Mouse (Mus musculus) frontal cortex, adult 2 months (tissue): Measurements from ENCODE around the gene Lcp1. TPM values are rescaled to one million over a fixed set of nuclear protein-coding genes. Genes with fewer than 3 reads are reported as not detected.

Experiments used
- DNase-seq, 2 experiments: peaks; one replicate each; pipeline ENCODE4 v3.0.0; 2022; ENCODE audit warnings: low spot score in 1 of 2; ENCODE audit errors: extremely low spot score in 1 of 2
- polyA plus RNA-seq: library from polyadenylated mRNA; depleted of rRNA; stranded (reverse); fragments of >200 nt; gene quantifications from 2 replicates; pipeline ENCODE4 v1.2.3, GENCODE M21; 2012

The Lcp1 gene
- polyA plus RNA-seq, 1 experiment, result 5.5 TPM

DNA sequence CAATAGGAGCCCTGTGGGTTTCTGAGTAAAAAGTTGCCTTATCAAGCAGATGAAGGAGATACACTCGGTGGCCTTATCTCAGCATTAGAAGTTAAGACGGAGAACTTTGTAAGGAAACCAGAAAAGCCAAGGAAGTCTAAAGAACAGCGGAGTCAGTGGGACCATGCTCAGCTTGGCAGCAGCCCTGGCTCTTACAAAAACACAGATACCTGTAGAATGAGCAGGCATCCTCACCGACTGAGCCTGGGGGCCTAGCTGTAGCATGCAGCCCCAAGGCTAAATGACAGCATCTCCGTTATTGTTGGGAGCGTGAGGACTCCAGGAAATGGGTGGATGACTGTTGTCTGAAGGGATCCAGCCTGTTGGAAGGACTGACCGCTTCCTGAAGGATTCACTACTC is 44.9 kb downstream of the Lcp1 start:
- no peak for DNase-seq

DNA sequence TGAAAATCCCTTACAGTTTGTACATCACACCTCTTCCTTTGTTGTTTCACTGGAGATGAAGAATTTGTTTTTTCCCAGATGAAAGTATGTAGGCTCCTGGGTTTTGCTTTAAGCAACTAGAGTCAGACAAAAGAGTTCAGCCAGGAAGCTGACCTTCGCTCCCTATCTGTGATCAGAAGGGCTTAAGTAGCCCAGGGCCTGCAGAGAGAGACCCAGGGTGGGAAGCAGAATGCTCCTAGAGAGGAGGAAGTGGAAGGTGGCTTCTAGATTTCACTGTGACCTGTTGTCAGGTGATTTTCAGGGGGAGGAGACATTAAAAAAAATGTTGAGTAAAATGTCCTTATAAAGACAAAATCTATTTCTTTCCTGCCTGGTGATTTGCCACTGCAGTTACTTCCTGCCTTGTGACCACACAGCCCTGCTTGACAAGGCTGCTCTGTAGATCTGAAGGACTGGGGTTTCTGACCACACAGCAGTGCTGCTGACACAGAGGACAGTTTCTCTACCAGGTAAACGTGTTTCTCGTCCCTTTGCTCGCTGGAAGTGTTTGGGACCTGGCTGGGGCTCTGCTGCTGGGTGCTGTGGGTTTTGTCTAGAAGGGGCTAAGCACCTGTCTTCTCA is 45.6 kb downstream of the Lcp1 start:
- no peak for DNase-seq

DNA sequence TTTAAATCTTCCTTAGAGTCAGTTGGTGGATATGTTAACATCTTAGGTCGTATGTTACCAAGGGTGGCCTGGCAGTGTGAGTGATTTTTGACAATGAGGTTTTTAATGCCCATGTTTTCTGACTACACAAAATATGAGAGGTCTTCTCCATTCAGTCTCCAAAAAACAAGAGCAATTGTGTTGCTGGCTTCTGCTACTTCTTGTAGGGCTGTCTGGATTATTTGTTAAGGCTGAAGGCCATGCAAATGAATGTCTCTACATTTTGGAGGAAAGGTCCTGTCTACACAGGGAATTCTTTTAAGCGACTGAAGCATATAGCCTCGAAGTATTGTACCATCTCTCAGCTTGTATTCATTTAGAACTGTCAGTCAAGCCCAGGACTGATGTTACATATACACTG is 46.5 kb downstream of the Lcp1 start:
- no peak for DNase-seq

DNA sequence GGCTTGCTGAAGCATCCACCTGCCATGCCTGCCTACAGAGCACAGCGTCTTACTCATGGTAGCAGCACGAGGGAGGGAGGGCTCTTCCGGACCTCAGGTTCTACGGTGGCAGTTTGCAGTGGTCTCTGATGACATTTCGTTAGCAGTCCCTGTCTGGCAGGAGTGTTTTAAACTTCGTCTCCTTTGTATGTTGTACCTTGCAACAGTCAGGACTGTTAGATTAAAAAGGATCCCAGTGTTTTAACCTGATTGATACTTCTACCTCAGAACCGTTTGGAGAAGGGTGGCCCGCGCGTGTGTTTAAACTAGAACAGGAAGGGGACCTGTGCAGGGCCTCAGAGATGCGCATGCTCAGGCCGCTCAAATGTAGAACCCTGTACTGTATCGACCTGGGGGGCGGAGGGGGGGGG is 47.5 kb downstream of the Lcp1 start:
- DNase-seq, result no peak

DNA sequence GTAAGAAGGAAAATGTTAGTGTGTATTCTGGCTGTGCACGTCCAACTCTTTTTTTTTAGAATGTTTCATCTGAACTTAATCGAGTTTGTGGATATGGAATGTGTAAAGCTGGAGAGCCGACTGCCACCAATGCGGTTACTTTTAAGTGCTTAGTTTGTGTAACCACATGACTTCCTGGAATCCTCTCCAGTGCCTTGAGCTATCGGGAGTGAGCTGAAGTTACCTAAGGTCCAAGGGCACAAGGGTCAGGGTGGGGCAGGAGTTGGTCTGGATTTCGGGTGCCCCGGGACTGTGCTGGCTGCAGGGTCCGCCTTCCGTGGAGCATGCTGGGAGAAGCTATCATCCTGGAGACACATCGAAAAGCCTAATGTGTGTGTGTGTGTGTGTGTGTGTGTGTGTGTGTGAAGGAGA is 47.9 kb downstream of the Lcp1 start:
- DNase-seq, result no peak

DNA sequence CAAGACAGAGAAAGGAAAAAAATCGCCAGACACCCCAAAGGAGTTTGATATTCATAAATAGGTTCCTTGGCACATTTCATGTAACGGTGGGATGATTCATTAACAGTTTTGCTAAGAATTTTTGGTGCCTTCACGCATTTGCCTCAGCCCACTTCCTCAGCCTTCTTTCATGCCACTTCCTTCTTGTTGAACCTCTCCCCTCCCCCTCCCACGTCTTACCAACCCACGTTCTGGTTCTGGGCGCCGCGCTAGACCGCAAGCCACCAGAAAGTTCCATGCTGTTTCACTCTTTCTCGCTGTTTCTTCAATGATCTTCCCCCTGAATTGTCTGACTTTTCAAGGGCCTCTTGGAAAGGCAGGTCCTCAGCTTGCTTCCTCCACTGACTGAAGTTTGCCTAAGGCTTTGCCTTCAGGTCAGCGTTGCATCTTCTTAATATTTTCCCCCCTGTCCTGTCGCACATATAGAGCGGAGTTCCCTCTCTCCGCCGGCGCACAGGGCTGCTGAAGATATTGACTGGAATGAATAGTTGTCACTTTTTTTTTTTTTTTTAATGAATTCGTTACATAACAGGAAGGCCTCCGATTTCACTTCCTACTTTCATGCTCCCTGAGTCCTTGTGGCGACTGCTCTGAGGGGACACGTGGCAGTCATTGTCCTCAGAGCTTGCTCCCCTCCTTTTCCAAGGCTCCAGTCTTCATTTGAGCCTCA is 48.5 kb downstream of the Lcp1 start:
- peak; percentile 15 to 38 for DNase-seq

DNA sequence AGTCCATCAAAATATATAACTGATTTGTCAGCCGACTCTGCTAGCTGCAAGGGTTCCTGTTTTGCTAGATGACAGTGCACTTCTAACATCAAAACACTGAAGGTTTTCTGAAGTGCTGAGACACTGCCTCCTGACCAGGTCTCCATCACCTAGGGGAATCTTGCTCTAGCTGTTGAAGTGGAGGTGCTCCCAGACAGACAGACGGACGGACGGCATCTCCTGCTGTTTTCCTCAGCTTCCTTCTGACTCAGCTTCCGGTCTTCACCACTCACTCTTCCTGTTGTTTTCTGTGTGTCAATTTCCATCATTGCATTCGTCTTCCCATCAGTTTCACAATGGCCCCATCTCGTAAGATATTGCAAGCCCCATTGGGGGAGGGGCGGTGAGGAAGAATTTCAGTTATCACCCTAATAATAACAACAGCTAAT is 49.7 kb downstream of the Lcp1 start:
- DNase-seq, result no peak

DNA sequence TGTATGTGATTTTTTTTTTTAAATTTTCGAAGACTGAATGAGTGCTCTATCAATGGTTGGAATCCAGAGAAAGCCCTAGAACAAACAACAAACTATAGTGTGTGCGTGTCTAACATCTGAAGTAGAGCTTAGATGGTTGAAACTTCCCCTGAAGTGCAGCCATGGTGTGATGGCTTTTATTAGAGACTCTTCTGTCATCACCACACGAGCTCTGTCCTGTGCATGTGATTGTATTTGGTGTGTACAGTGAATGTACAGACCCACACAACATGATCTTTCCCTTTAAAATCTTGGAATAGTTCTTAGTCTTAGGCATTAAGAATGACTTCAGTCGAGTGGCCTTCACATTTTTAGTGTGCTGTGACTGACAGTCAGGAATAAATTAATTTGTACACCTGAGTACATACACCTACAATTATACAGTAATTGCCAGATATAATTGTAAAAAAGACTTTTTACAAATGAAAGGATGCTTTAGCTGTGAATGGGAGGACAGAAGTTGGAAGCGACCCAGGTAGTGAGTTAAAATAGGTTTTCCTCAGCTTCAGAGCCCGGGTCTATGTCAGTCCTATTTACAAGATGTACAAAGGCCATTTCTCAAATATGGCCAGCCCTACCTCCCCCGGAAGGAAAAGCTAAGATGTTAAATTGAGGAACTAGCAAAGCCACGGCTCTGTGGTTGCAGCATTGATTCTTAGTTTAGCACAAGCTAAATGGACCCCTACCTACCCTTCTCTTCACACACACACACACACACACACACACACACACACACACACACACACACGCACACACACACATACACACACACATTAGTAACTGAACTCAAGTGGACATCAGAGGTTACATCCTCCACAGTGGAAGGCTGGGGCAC is 50.4 kb downstream of the Lcp1 start:
- DNase-seq, result no peak

DNA sequence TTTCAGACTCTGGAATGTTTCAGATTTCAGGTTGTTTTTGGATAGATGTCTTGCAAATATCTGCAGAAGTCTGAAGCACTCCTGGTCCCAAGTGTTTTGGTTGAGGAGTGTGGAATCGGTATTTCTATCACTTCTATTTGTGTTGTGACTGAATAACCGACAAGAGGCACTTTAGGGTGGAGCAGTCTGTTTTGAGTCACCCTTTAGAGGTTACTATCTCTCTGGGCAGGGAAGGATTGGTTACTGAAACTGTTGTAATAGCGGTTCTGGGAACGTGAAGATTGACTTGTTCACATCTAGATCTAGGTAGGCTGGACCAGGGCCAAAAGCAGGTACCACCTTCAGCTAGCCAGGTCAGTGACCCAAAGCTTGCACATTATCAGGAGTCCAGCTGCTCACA is 51.5 kb downstream of the Lcp1 start:
- DNase-seq, result no peak

DNA sequence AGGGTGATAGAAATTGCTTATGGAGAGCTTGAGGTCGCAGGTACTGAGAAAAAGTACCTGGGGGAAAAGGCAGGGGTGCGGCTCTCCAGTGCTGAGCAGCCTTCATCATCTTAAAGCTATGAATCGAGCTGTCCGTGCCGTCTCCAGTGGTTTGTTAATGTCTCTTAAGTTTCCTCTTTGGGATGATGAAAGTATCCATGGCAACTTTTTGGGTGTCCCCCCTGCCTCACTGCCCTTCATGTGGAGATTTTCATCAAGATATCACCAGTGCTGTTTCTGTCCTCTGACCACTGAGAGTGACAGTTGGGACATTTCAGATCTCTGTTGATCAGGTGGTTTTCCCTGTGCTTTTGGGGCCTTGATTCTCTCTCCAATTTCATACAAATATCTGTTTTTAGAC is 51.9 kb downstream of the Lcp1 start:
- DNase-seq, result no peak

DNA sequence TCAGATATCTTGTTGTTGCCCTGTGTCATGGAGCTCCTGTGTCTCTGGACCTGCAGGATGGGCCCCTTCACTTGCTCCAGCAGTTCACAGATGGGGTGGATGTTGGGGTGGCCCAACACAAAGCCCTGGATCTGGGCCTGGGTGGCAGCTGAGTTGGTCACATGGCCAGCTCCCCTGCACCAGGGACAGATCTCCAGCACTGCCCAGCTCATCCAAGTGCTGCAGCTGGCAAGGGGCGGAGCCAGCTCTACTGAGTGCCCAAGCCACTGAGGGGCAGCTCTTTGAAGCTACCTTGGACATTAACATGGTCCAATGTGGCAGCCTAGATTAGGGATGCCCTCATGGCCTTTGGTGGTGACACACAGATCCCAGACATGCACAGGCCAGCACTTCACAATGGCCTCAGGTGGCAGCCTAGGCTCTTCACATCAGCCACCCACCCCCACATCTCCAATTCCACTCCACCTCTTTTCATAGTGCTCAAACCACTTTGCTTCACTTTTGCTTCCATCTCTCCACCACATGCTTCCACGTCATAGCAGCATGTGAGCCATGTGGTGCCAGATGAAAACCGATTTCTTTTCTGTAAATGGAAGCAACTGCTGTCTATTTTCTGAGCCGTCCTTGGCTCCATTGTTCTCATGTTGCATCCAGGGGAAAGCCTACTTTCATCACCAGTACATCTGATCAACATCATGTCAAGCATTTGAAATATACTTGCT is 53.3 kb downstream of the Lcp1 start:
- DNase-seq, result no peak

DNA sequence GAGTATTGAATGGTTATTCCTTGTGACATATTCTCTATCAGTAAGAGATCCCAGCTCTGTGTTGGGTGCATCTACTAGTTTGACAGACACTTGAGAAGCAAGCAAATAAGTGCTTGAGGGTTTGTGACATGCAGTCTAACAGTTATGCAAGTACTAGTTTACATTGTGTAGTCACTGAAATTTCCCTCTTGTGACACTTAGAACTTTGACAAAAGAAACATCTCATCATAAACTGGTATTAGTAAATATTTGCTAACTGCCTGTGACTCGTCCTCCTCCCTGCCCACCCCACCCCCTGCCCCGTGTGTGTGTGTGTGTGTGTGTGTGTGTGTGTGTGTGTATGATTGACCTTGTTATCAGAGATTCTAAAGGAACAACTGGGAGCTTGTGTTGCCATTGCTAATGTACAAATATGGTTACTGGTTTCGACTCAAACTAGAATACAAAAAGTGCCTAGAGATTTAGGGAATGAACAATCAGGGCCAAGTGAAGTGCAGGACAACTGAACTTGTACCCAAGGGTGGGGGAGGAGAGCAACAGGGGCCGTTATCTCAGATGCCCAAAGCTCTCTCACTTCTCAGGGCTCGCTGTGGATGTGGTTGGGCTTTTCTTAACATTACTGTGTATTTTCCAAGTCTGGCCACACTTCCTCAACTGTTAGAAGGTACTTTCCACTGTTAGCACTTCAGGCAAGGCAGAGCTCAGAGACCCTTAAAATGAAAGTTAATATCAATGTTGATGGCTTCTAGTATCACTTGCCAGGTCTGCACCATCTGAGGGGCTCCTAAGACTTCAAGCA is 55.1 kb downstream of the Lcp1 start:
- DNase-seq, result no peak

DNA sequence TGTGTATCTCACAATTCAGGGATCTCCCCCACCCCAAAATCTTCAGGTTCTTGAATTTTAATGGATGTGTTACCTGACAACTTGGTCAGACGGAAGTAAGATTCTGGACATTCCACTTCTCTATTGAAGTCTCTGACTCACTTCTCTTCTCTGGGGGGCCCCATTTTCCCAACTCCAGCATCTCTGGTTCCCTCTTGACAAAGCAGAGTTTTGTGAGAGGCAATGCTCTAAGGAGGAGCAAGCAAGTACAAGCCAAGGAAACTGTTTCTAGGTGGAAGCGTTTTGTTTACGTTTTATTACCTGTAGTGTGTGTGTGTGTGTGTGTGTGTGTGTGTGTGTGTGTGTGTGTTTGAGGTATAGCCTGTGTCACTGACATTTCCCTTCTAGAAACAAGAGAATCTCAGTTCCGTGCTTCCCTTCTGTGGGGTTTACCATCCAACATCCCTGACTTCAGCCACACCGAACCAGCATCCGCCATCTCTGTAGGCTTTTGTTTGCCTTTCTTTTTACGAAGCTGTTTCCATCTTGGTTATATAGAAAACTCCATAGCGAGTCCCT is 56.0 kb downstream of the Lcp1 start:
- no peak for DNase-seq

DNA sequence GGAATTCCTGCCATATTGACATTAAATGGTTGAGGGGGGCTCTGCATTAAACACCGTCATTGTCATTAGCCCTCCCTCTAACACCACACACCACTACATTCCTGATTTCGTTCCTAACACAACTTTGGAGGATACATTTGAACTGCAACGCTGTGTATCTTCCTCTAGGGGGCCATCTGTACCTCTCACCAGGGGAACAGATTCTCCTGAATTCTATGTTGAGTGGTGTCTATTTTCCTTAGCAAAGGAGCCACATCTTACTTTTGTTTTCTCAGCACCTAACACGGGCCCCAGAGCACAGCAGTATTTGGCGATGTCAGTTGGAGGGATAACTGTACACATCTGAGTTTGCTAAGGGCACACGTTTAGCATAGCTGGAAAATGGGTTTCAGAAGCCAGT is 57.6 kb downstream of the Lcp1 start:
- no peak for DNase-seq

DNA sequence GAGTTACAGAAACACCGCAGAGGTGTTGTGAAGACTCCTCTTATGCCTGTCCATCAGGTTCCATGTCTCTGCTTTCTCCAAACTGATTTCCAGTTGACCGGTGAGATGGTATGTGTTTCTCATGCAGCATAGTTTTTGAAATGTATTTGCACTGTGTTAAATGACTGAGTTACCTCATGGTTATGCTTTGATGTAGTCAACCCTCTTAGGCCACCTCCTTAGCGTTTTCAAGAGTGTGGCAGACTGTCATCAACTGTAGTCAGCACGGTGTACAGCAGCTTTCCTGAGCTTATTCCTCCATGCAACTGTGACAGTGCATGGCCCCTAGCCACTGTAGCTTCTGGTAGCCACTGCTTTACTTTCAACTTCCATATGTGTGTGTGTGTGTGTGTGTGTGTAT is 58.1 kb downstream of the Lcp1 start:
- no peak for DNase-seq

DNA sequence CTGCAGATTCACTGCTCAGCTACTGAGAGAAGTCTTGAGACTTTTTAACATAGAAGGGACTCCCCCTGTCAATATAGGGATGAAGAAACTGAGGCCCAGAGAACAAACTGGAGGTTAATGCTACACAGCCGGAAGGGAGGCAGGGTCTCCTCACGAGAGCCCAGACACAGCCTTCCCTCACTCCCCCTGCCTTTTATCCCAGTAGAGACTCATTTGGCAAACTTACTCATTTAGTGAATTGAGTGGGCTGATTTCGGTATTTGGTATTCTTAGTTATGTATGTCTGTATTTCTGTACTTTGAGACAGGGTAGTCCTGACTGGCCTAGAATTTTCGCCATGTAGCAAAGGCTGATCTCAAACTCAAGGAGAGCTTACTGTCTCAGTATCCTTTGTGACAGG is 59.8 kb downstream of the Lcp1 start:
- no peak for DNase-seq

DNA sequence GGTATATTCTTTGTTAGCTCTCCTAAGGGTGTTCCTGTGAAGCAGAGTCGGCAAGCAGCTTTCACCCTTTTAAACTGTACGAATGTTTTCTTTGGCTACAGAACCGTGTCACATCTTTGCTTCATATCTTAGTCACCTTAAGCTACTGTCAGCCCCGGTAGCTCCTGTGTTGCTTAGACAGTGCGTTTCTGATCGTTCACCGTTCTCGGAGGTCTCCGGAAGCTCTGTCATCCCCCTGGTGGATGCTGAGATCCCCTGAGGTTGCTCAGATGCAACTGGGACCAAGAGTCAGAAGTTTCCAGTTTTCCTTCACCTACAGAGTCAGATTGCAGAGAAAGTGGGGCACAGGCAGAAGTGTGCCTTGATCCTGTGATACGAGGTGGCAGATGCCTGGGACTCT is 61.5 kb downstream of the Lcp1 start:
- DNase-seq, result no peak

DNA sequence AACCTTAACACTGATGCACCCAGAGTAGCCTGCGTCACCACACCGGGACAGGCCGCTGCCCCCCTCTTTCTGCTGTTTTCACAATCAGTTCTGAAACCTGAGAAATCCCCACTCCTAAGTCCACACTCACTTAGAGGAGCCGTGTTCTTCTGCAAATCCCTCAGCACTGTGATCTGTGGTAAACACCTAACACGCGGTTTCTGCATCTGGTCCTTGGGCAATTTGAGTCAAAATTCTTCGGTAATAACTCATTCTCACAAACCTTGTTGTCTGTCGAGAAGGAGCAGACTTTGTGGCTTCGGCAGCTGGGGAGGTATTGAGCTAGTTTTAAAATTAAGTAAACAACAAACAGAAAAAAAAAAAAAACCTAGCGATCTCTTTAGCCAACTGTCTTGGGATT is 62.0 kb downstream of the Lcp1 start:
- DNase-seq, result no peak

DNA sequence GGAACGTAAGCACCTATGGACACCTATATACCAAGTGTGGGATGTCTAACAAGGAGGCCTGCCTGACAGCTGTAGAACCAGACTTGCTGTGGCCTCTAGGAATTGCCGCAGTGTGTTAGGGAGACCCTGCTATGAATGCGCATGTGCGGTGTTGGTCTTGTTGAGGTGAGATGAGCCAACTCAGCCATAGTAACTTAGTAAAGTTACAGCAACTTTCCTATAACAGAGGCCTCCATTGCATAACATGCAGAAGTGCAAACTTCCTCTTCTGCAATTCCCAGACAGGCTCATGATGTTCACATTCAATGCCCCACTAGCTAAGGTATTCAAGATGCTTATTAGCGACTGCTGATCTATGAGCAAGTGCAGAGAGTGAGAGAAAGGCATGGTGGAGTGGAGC is 64.6 kb downstream of the Lcp1 start:
- no peak for DNase-seq

DNA sequence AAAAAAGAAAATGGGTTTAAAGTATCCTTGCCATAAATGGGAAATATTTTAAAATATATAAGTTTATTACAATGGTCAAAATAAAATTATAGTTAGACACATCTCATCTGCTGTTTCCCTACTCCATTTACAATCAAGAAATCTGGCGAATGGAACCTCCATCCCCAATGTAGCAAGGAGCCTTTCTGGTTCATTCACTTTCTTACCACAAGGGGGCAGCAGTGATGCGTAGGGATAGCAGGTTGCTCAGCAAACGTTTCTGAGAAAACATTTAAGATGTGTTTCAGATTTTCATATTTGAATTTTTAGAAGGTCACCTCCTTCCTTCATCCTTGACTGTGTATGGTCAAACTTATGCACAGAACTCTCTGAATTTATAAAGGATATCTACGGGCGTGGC is 66.1 kb downstream of the Lcp1 start:
- DNase-seq, result peak in 1 of 2 experiments; percentile 89
